ENCODE assay signal across 8 mouse cellular contexts in genomic region chr10:75222611-75222998, GRCm38 (mm10). TPM values are rescaled to one million over a fixed set of nuclear protein-coding genes. Genes with fewer than 3 reads are reported as not detected.
DNase-seq lines count a peak whose midpoint lies in the region; ATAC-seq and TF ChIP-seq lines count a peak whose summit lies in the region.
"Had no signal": no experiment of that assay in that cellular context is flagged by ENCODE, and none has a peak within 500 bp of the region (broad histone marks: within the 10 kb centered on the region; RNA-seq: fewer than 3 reads in every experiment).

No protein-coding gene starts in this region.

- TF ChIP-seq CTCF in liver, embryonic 14.5 days (IDR thresholded peaks at IDR 0.05; ENCODE audit: low read depth) = no peak

- no peaks in the 10 kb centered on the region for H3K27me3 ChIP-seq in liver, embryonic 14.5 days (ENCODE audit: control insufficient read depth, insufficient read depth, low read length)
- no peaks in the 10 kb centered on the region for H3K27me3 ChIP-seq in liver, embryonic 12.5 days (replicated peaks)
- H3K27me3 ChIP-seq in limb, embryonic 15.5 days = no peaks in the 10 kb centered on the region
- H3K27me3 ChIP-seq in stomach, embryonic 15.5 days (replicated peaks) = no peaks in the 10 kb centered on the region

- ATAC-seq in liver, embryonic 14.5 days (ENCODE audit: insufficient read depth) = peak; percentile 21; the same call in 1 of the 2 replicates
- ATAC-seq in liver, embryonic 12.5 days = no peak
- ATAC-seq in limb, embryonic 15.5 days (ENCODE audit: insufficient number of reproducible peaks, low FRiP score, low TSS enrichment, low read depth) = no peak
- peak; percentile 50; the same call in 1 of the 2 replicates for ATAC-seq in stomach, embryonic 15.5 days (ENCODE audit: insufficient read depth, low FRiP score, low read depth)

- H3K4me1 ChIP-seq in liver, embryonic 14.5 days (replicated peaks; ENCODE audit: control insufficient read depth in 2 of 2, insufficient read depth in 2 of 2, low read length in 1 of 2) = peaks cover 0 to 15% of the 10 kb centered on the region in 2 experiments; a peak in 2 of 4 replicates
- H3K4me1 ChIP-seq in liver, embryonic 12.5 days = peaks cover 43% of the 10 kb centered on the region
- H3K4me1 ChIP-seq in limb, embryonic 15.5 days = peaks cover 21% of the 10 kb centered on the region
- H3K4me1 ChIP-seq in stomach, embryonic 15.5 days = peaks cover 18% of the 10 kb centered on the region

- WGBS in liver, embryonic 14.5 days (ENCODE audit: insufficient replicate concordance) = 61% methylated on average over 5 of the region's 5 CpGs
- 66% methylated on average over 5 of the region's 5 CpGs for WGBS in liver, embryonic 12.5 days (ENCODE audit: insufficient replicate concordance)
- 57% methylated on average over 5 of the region's 5 CpGs for WGBS in limb, embryonic 15.5 days
- WGBS in stomach, embryonic 15.5 days = 48% methylated on average over 5 of the region's 5 CpGs

- no peak overlapping the region for H3K4me3 ChIP-seq in liver, embryonic 14.5 days (ENCODE audit: insufficient read depth in 1 of 2, low read depth in 2 of 2, low read length in 2 of 2)
- H3K4me3 ChIP-seq in liver, embryonic 12.5 days = no peak overlapping the region
- no peak overlapping the region for H3K4me3 ChIP-seq in limb, embryonic 15.5 days
- no peak overlapping the region for H3K4me3 ChIP-seq in stomach, embryonic 15.5 days (replicated peaks)

- H3K36me3 ChIP-seq in liver, embryonic 14.5 days (replicated peaks; ENCODE audit: control insufficient read depth, insufficient read depth, low read depth) = no peaks in the 10 kb centered on the region
- no peaks in the 10 kb centered on the region for H3K36me3 ChIP-seq in liver, embryonic 12.5 days
- no peaks in the 10 kb centered on the region for H3K36me3 ChIP-seq in limb, embryonic 15.5 days
- no peaks in the 10 kb centered on the region for H3K36me3 ChIP-seq in stomach, embryonic 15.5 days

- H3K27ac ChIP-seq in liver, embryonic 14.5 days = no peak overlapping the region
- H3K27ac ChIP-seq in liver, embryonic 12.5 days = no peak overlapping the region
- peak overlapping the region; percentile 69 for H3K27ac ChIP-seq in limb, embryonic 15.5 days
- peak overlapping the region; percentile 42 for H3K27ac ChIP-seq in stomach, embryonic 15.5 days

- H3K9ac ChIP-seq in liver, embryonic 14.5 days (replicated peaks) = no peak overlapping the region
- H3K9ac ChIP-seq in liver, embryonic 12.5 days = no peak overlapping the region
- no peak overlapping the region for H3K9ac ChIP-seq in limb, embryonic 15.5 days
- no peak overlapping the region for H3K9ac ChIP-seq in stomach, embryonic 15.5 days

- no peak for TF ChIP-seq EP300 in liver, embryonic 14.5 days (IDR thresholded peaks at IDR 0.05; ENCODE audit: low read depth)

- H3K9me3 ChIP-seq in liver, embryonic 14.5 days (ENCODE audit: control insufficient read depth, low read length) = no peaks in the 10 kb centered on the region
- no peaks in the 10 kb centered on the region for H3K9me3 ChIP-seq in liver, embryonic 12.5 days (replicated peaks)
- no peaks in the 10 kb centered on the region for H3K9me3 ChIP-seq in limb, embryonic 15.5 days
- no peaks in the 10 kb centered on the region for H3K9me3 ChIP-seq in stomach, embryonic 15.5 days

- no peak for DNase-seq in liver, embryonic 14.5 days (ENCODE audit: low read depth in 3 of 3, low spot score in 3 of 3)
- DNase-seq in c-Kit-positive CD71-negative TER-119-negative erythroid progenitor cells, embryonic 14.5 days (ENCODE audit: low read depth) = peak; percentile 25
- no peak for DNase-seq in urinary bladder, postnatal 14 days (ENCODE audit: low spot score)
- DNase-seq in frontal cortex, postnatal 10 days (ENCODE audit: low spot score in 2 of 2) = no peak
- DNase-seq: gastrocnemius, postnatal 36 days had no signal

- no peak overlapping the region for H3K4me2 ChIP-seq in liver, embryonic 14.5 days (ENCODE audit: low read depth)
- no peak overlapping the region for H3K4me2 ChIP-seq in liver, embryonic 12.5 days
- no peak overlapping the region for H3K4me2 ChIP-seq in limb, embryonic 15.5 days
- no peak overlapping the region for H3K4me2 ChIP-seq in stomach, embryonic 15.5 days

RNA-seq across cellular contexts. Expression of gene Specc1l, which starts 10.7 kb away (rescaled TPM):
- 3.1 and 3.9 TPM in 2 replicates for polyA plus RNA-seq in liver, embryonic 14.5 days (2012; rRNA removed)
- 3.1 and 3.4 TPM in 2 replicates for polyA plus RNA-seq in liver, embryonic 14.5 days (2014; fragmentation: Nextera tagmentation; extraction: Ambion mirVana)
- polyA plus RNA-seq in liver, embryonic 12.5 days (2016; fragmentation: Nextera tagmentation; extraction: Ambion mirVana) = 13.2 and 13.4 TPM in 2 replicates
- 28.3 and 31.7 TPM in 2 replicates for polyA plus RNA-seq in limb, embryonic 15.5 days (2015; fragmentation: Nextera tagmentation; extraction: Ambion mirVana)
- 26.7 and 30.0 TPM in 2 replicates for polyA plus RNA-seq in stomach, embryonic 15.5 days (2015; fragmentation: Nextera tagmentation; extraction: Ambion mirVana)

Comparison
In these comparisons a context has a peak if more than half of its experiments do, and no peak if none do; other contexts are left out.
1. ATAC-seq: peak in liver, embryonic 14.5 days (single experiment) and stomach, embryonic 15.5 days (single experiment); none in liver, embryonic 12.5 days (single experiment) and limb, embryonic 15.5 days (single experiment).
2. H3K27ac ChIP-seq: peak in limb, embryonic 15.5 days (single experiment) and stomach, embryonic 15.5 days (single experiment); none in liver, embryonic 14.5 days (single experiment) and liver, embryonic 12.5 days (single experiment).